Mouse (Mus musculus): ENCODE measurements around the gene Haus2.

DNA sequence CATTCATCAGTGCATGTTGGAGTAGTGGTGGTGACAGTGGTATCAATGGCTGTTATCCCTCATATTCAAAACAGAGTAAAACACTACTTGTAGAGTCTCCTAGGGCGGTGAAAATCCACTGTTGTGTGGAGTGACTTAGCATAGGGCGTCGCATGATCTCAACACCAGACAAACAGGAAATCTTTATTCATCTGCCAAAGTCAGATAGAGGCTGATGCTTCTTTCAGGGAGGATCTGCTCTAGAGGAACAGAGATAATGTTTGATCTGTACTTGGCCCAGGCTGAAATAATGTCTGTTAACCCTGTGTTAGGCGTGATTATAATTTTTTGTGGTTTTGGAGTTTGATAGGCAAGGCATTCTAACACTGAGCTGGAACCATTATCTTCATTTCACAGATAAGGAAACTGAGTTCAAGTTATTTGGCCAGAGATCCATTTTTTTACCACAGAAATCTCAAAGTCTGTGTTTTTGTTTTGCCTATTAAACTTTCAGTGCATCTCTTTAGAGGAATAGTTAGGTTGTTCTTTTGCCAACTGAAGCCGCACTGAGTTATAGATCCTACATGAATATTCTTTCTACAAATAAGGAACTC lies 51.4 kb downstream of the Haus2 start:
- TF ChIP-seq EP300 (IDR thresholded peaks at IDR 0.05; ENCODE audit: low read depth) (peak; percentile 88), CTCF (IDR thresholded peaks at IDR 0.05; ENCODE audit: low read depth) (no peak)

Data from liver, embryonic 14.5 days (tissue).